Mouse (Mus musculus) brown adipose tissue, adult 24 weeks (tissue): ENCODE results near the gene Fbxo11. TPM values are rescaled to one million over a fixed set of nuclear protein-coding genes. Genes with fewer than 3 reads are reported as not detected.

ENCODE experiments used
- H3K27ac ChIP-seq: fragments of 200-500 bp; replicated peaks from 2 replicates; pipeline ENCODE4 v1.5.1; 2012; ENCODE audit warnings: low read depth, mild to moderate bottlenecking, low read length
- H3K4me1 ChIP-seq: fragments of 200-500 bp; 2 replicates; pipeline ENCODE4 v1.6.1; 2012; ENCODE audit warnings: low read length, mixed read lengths; ENCODE audit not compliant: control insufficient read depth, insufficient read depth, insufficient read length
- H3K4me3 ChIP-seq: fragments of 200-500 bp; 2 replicates; pipeline ENCODE4 v1.5.1; 2012; ENCODE audit warnings: low read depth, mild to moderate bottlenecking, low read length, moderate library complexity; ENCODE audit not compliant: insufficient read depth
- polyA plus RNA-seq: library from polyadenylated mRNA; stranded (reverse); fragments of >200 nt; gene quantifications from 2 replicates; pipeline ENCODE4 v1.2.4, GENCODE M21; 2012; ENCODE audit not compliant: missing spikeins, insufficient read depth, insufficient read length

Fbxo11 gene
- polyA plus RNA-seq, 1 experiment, result 48.5 TPM

DNA sequence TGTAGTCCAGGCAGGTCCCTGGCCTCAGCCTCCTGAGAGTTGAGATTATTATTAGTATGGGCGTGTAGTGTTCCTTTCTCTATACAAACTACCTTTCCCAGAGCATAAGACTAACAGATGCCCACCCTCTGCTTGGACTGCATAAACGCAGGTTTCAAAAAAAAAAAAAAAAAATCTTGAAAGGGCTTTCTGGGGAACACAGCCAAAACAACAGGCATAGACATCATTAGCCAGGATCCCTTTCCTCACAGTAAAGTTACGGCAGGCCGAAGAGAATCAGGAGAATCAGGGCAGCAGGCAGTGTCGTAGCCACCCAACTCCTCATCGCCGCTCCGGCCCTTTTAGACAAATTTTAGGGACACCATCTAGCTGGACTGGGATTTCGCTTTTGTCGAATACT lies 28.7 kb upstream of the Fbxo11 start:
- no peak overlapping the region for H3K27ac ChIP-seq
- no peak overlapping the region for H3K4me3 ChIP-seq
- H3K4me1 ChIP-seq, result no peaks in the 10 kb centered on the region

GRCm38 (mm10) chr17:88085976-88086375 lies 20.9 kb upstream of the Fbxo11 start:
- H3K4me1 ChIP-seq, result no peaks in the 10 kb centered on the region

DNA sequence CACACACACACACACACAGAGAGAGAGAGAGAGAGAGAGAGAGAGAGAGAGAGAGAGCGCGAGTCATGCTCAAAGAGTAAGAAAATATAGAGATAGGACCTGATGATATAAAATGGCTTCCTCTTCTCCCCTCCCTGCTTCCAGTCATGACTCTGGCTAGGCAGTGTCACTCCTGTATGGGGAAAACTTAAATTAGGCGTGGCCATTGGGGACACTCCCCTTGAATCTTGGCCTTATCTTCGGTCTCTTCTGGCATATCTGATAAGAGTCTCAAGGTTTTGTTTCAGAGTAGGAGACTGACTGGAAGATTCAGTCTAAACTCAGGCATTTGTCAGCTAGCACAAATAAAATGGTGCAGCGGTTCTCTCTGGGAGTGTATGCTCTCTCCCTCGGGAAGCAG lies 16.4 kb upstream of the Fbxo11 start:
- Histone ChIP-seq H3K4me1 (no peaks in the 10 kb centered on the region), H3K27ac (no peak overlapping the region), H3K4me3 (no peak overlapping the region)

More at GRCm38 (mm10) chr17:88085976-88086375, 20.9 kb upstream of the Fbxo11 start:
- H3K27ac ChIP-seq, result no peak overlapping the region
- no peak overlapping the region for H3K4me3 ChIP-seq

GRCm38 (mm10) chr17:88079771-88080170 lies 14.7 kb upstream of the Fbxo11 start:
- Histone ChIP-seq H3K4me3 (no peak overlapping the region), H3K27ac (no peak overlapping the region), H3K4me1 (no peaks in the 10 kb centered on the region)

DNA sequence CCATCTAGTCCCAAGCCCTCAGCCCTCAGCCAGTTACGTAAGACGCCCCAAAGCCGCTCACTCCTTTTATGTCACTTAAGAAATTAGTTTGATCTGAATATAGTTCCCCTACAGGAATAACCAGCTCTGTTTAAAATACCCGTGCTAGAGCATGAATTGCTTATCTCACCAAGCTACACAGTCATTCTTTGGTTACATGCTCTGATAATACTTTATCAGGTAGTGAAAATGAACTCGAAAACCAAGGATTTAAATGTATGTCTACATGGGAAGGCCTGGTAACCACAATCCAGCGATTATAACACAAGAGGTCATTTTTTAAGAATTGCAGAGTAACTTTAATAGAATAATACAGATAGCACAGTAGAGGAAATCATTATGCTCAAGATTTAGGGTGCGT lies 7.0 kb upstream of the Fbxo11 start:
- H3K4me1 ChIP-seq, result no peaks in the 10 kb centered on the region
- H3K4me3 ChIP-seq, result no peak overlapping the region
- no peak overlapping the region for H3K27ac ChIP-seq

GRCm38 (mm10) chr17:88068024-88068719 lies 3.1 kb upstream of the Fbxo11 start:
- no peak overlapping the region for H3K27ac ChIP-seq
- H3K4me1 ChIP-seq, result no peaks in the 10 kb centered on the region
- H3K4me3 ChIP-seq, result no peak overlapping the region

GRCm38 (mm10) chr17:88067202-88067901 lies 2.3 kb upstream of the Fbxo11 start:
- Histone ChIP-seq H3K27ac (no peak overlapping the region), H3K4me3 (no peak overlapping the region)

GRCm38 (mm10) chr17:88066799-88067198 lies 1.7 kb upstream of the Fbxo11 start:
- Histone ChIP-seq H3K4me3 (peak overlapping the region; percentile 66), H3K27ac (peak overlapping the region; percentile 57; the same call in 1 of the 2 replicates), H3K4me1 (no peaks in the 10 kb centered on the region; the same call in 1 of the 2 replicates)

More at GRCm38 (mm10) chr17:88067202-88067901, 2.3 kb upstream of the Fbxo11 start:
- H3K4me1 ChIP-seq, result no peaks in the 10 kb centered on the region; the same call in 1 of the 2 replicates

- Histone ChIP-seq H3K4me1 (no peaks in the 10 kb centered on the region; the same call in 1 of the 2 replicates), H3K4me3 (peak overlapping the region; percentile 68), H3K27ac (peak overlapping the region; percentile 86)
Measured at GRCm38 (mm10) chr17:88065801-88066646, 933 bp upstream of the Fbxo11 start.

DNA sequence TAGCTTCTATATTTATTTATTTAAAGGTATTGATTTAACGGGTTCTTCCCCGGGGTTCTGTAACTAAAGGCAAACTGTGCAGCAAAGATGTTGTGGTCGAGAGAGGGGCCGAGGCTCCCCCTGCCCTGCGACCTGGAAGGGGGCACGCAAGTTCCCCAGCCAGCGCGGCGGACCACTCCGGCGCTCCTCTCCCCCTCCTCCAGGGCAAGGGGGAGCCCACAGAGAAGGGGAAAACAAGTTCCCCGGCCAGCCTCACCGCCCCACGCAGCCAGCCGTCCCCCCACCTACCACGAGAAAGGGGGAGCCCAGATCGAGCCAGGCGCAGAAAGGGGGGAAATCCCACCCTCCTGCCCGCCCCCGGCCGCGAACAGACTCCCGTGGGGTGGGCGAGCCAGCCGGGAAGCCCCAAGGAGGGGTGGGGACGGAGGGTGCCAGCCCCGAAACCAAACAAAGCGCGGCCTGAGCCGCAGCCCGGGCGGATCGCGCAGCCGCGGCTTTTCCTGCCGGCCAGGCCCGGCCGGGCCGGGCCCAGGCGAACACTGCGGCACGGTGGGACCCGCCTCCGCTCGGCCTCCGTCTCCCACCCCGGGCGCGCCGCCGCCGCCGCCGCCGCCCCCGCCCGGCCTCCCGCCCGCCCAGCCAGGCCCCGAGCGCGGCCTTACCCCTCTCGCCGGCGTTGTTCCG lies 602 bp downstream of the Fbxo11 start:
- Histone ChIP-seq H3K4me1 (no peaks in the 10 kb centered on the region; the same call in 1 of the 2 replicates), H3K4me3 (peak overlapping the region; percentile 94), H3K27ac (peak overlapping the region; percentile 67)

DNA sequence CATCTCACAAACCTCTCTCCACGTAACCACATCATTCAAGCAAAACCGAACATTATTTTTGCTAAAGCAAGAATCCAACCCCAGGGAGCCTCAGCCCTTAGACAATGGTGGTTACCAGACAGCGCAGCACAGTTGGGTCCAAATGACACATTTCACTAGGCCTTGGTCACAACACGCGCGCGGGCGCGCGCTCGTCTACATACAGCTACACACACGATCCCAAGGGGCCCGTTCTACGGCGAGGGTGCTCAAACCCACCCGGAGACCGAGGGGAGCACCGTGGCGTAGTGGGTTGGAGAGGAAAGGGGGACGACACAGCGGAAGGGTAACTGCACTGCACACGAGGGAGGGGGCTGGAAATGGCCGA lies 1.1 kb downstream of the Fbxo11 start:
- H3K4me1 ChIP-seq, result no peaks in the 10 kb centered on the region; the same call in 1 of the 2 replicates
- H3K4me3 ChIP-seq, result peak overlapping the region; percentile 94
- peak overlapping the region; percentile 67; the same call in 1 of the 2 replicates for H3K27ac ChIP-seq

DNA sequence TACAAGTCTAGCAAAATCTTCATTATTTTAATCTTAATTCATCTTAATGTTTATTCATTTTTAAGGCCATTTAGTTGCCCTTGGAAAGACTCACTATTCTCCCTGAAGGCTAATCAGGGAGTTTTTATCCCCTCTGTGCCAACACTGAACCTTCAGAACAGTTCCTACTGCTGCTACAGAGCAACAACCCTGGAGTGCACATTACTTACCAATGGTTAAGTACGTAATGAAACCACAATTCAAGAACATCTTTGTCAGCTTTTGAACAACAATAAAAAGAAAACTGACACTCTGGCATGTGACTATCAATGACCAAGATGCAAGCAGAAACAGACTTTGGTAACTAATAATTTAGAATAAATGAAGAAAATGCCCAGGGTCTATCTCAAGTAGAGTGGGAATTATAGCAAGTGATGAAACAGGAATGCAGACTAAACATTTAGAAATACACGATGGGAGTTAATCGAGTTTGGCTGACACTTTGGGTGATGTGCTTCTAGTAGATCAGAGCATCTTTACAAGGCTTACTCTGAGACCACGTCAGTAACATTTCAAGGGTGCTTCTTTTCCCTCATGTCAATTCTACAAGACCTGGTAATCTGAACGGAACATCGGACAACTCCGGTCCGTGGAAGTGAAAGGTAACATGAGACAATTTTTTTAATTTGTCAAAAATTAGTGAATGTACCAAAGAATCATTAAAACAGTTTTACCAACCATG lies 2.1 kb downstream of the Fbxo11 start:
- Histone ChIP-seq H3K4me1 (peaks cover 4% of the 10 kb centered on the region), H3K4me3 (no peak overlapping the region; the same call in 1 of the 2 replicates), H3K27ac (no peak overlapping the region)

- H3K4me3 ChIP-seq, result no peak overlapping the region
- peaks cover 6% of the 10 kb centered on the region for H3K4me1 ChIP-seq
- no peak overlapping the region for H3K27ac ChIP-seq
Measured at GRCm38 (mm10) chr17:88061942-88062341, 3.1 kb downstream of the Fbxo11 start.

DNA sequence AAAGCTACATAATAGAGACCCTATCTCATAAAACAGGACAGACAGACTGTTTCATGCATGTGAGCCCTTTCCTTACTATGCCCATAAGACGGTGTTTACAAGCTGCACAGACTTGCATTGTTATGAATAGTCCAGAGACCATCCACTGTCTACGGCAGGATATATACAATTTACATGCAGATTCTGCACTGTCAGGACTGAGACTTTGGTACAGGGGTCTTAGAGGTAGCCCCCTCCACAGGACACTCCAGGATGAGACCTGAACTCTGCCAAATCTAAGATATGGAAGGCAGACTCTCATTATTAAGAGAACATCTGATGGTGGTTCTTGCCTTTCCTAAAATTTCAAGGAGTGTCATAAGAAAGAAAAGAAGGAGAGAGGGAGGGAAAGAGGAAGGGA lies 6.8 kb downstream of the Fbxo11 start:
- Histone ChIP-seq H3K4me3 (no peak overlapping the region), H3K27ac (no peak overlapping the region), H3K4me1 (peaks cover 11% of the 10 kb centered on the region)
